Mouse (Mus musculus) cortical plate, adult 2 months (tissue): Measurements from ENCODE around the gene Plod1.

ENCODE experiments used
- CTCF ChIP-seq: fragments of 200-500 bp; IDR thresholded peaks from 2 replicates; pipeline ENCODE4 v1.5.1; 2011; ENCODE audit warnings: mild to moderate bottlenecking, control low read depth, low read length; ENCODE audit not compliant: insufficient read depth; ENCODE audit errors: extremely low read depth
- POLR2A ChIP-seq: fragments of 200-500 bp; IDR thresholded peaks from 2 replicates; pipeline ENCODE4 v1.6.1; 2011; ENCODE audit warnings: mild to moderate bottlenecking, low read length, control low read depth; ENCODE audit not compliant: insufficient read depth; ENCODE audit errors: extremely low read depth

DNA sequence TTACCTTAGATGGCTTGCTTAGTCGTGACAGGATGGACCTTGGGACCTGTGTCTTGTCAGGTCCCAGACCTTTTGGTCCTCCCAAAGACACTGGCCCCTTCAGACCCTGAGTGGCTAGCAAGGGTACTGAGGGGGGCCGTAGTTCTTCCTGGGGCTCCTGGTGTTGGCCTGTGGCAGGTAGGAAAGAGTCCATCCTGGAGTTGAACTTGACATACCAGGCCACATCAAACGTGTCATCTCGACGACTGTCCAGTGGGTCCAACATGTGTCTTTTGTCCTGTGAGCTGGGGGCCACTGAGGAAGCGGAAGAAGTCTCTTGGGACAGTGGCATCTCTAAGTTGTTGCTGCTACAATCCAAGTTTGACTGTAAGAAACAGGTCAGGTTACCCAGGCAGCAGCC lies 70.9 kb downstream of the Plod1 start:
- TF ChIP-seq CTCF (no peak), POLR2A (no peak)
